Mouse (Mus musculus): ENCODE measurements at regions not wholly inside any gene's neighbourhood (a gene's known extent, or its start where the extent isn't known, plus 50 kb on each side); places are given as distances from the start of the nearest gene placed in this dataset.

DNA sequence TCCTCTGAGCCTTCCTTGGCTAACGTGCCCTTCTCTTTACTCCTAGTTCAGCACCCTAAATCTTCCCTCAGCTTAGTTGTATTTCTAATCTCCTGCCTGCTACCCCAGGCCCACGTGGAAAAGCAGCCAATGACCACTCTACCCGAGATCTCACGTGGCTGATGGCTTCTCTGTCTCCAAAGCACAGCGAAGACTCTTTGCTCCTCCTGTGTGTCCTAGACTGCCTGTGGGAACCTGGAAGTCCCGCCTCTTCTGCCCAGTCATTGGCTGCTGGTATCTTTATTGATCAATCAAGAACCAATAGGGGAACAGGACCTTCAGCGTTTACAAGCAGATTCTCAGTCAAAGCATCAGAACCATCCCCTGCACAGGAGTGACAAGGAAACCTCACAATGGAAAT, 54.8 kb downstream of the Gm19935 start:
- no peak overlapping the region for H3K27ac ChIP-seq (ENCODE audit: low read depth)
- H3K4me3 ChIP-seq (ENCODE audit: low read depth, low read length): no peak overlapping the region
- no peaks in the 10 kb centered on the region for H3K4me1 ChIP-seq (ENCODE audit: insufficient read depth)
- H3K9ac ChIP-seq: no peak overlapping the region
- 70% methylated on average over 7 of the region's 7 CpGs for WGBS
- no peaks in the 10 kb centered on the region for H3K36me3 ChIP-seq (ENCODE audit: insufficient read depth)
- DNase-seq (no peak), ATAC-seq (ENCODE audit: insufficient read depth) (no peak)
- H3K27me3 ChIP-seq (ENCODE audit: insufficient read depth, low read length): no peaks in the 10 kb centered on the region
- no peaks in the 10 kb centered on the region for H3K9me3 ChIP-seq (ENCODE audit: low read depth, low read length)
- no peak overlapping the region for H3K4me2 ChIP-seq
- no peak for TF ChIP-seq CTCF (IDR thresholded peaks at IDR 0.05; ENCODE audit: low read depth)

DNA sequence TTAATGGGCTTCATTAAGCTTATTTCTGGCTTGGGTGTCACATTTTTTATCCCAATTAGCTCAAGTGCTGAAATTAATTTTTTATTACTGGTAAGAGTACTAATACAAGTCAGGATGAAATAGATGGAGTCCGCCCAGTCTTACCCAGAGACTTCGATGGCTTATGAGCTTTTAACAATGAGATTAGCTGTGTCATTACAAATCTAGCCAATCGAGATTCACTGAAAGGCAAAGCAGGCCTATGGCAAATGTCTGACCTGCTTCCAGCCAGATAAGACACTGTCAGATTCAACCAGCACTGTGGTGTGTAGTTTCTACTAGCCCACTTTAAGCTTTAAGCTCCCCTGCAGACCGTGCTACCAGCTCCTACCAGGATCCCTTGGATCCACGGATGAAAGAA, 55.2 kb downstream of the Gm19935 start:
- Histone ChIP-seq H3K27ac (ENCODE audit: low read depth) (no peak overlapping the region), H3K4me2 (no peak overlapping the region), H3K9me3 (ENCODE audit: low read depth, low read length) (no peaks in the 10 kb centered on the region), H3K4me3 (ENCODE audit: low read depth, low read length) (no peak overlapping the region), H3K27me3 (ENCODE audit: insufficient read depth, low read length) (no peaks in the 10 kb centered on the region), H3K9ac (no peak overlapping the region), H3K36me3 (ENCODE audit: insufficient read depth) (no peaks in the 10 kb centered on the region), H3K4me1 (ENCODE audit: insufficient read depth) (no peaks in the 10 kb centered on the region)
- no peak for DNase-seq
- no peak for TF ChIP-seq CTCF (IDR thresholded peaks at IDR 0.05; ENCODE audit: low read depth)
- ATAC-seq (ENCODE audit: insufficient read depth): no peak
- 89% methylated on average over 5 of the region's 5 CpGs for WGBS

GRCm38 (mm10) chr8:90761446-90761845, 55.7 kb downstream of the Gm19935 start:
- no peak overlapping the region for H3K27ac ChIP-seq (ENCODE audit: low read depth)
- H3K4me2 ChIP-seq: no peak overlapping the region
- no peaks in the 10 kb centered on the region for H3K36me3 ChIP-seq (ENCODE audit: insufficient read depth)
- no peak for DNase-seq
- H3K4me3 ChIP-seq (ENCODE audit: low read depth, low read length): no peak overlapping the region
- H3K9me3 ChIP-seq (ENCODE audit: low read depth, low read length): no peaks in the 10 kb centered on the region
- ATAC-seq (ENCODE audit: insufficient read depth): no peak
- no peaks in the 10 kb centered on the region for H3K27me3 ChIP-seq (ENCODE audit: insufficient read depth, low read length)
- no peak for TF ChIP-seq CTCF (IDR thresholded peaks at IDR 0.05; ENCODE audit: low read depth)
- WGBS: 85% methylated on average over 4 of the region's 4 CpGs
- no peak overlapping the region for H3K9ac ChIP-seq
- no peaks in the 10 kb centered on the region for H3K4me1 ChIP-seq (ENCODE audit: insufficient read depth)

- Histone ChIP-seq H3K27me3 (ENCODE audit: insufficient read depth, low read length) (no peaks in the 10 kb centered on the region), H3K9ac (no peak overlapping the region), H3K4me2 (no peak overlapping the region), H3K9me3 (ENCODE audit: low read depth, low read length) (no peaks in the 10 kb centered on the region), H3K36me3 (ENCODE audit: insufficient read depth) (no peaks in the 10 kb centered on the region), H3K27ac (ENCODE audit: low read depth) (no peak overlapping the region), H3K4me3 (ENCODE audit: low read depth, low read length) (no peak overlapping the region), H3K4me1 (ENCODE audit: insufficient read depth) (no peaks in the 10 kb centered on the region)
- TF ChIP-seq CTCF (IDR thresholded peaks at IDR 0.05; ENCODE audit: low read depth): no peak
- DNase-seq (no peak), ATAC-seq (ENCODE audit: insufficient read depth) (no peak)
- 77% methylated on average over 9 of the region's 9 CpGs for WGBS
Observed at GRCm38 (mm10) chr8:90759531-90759930, 57.7 kb downstream of the Gm19935 start.

DNA sequence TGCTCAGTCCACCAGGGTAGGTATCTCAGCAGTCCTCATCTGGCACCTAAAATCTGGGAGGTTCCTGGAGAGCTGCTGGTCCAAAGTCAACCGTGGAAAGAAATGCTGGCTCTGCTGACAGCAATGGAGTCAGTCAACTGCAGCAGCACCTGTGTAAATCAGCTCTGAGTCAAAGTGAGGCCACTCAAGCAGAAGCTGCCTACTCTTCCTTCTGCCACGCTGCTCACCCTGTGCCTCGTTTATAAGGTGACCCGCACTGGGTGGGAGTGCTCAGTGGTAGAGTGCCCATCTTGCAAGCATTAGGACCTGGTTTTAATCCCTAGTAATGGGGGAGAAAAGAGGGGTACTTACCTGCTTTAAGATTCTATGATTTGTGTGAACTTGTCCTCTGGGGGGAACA, 62.2 kb downstream of the Gm19935 start:
- Histone ChIP-seq H3K4me2 (no peak overlapping the region), H3K4me1 (ENCODE audit: insufficient read depth) (no peaks in the 10 kb centered on the region), H3K4me3 (ENCODE audit: low read depth, low read length) (no peak overlapping the region), H3K27ac (ENCODE audit: low read depth) (no peak overlapping the region), H3K27me3 (ENCODE audit: insufficient read depth, low read length) (no peaks in the 10 kb centered on the region), H3K36me3 (ENCODE audit: insufficient read depth) (no peaks in the 10 kb centered on the region), H3K9ac (no peak overlapping the region), H3K9me3 (ENCODE audit: low read depth, low read length) (no peaks in the 10 kb centered on the region; the same call in 1 of the 2 replicates)
- DNase-seq: no peak
- no peak for TF ChIP-seq CTCF (IDR thresholded peaks at IDR 0.05; ENCODE audit: low read depth)
- no peak for ATAC-seq (ENCODE audit: insufficient read depth)
- WGBS: 82% methylated on average over 4 of the region's 4 CpGs

DNA sequence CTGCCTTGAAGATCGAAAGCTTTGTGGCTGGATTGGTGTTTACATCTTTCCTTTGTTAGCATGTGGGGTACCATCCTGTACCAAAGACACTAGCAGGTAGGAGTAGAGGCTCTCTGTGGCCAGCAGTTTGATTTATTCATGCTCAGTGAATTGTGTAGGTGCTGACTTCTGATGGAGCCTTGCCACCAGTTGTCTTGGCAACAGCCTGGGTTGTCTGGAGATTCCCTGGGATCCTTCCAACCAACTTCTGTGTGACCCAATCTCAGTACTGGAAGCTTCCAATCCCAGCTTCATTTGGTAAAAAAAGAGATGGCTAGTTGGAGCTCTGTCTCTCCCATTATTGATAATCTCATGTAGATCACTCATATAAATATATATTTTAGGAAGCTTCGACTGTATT, 73.6 kb downstream of the Gm19935 start:
- Histone ChIP-seq H3K4me2 (no peak overlapping the region), H3K4me3 (ENCODE audit: low read depth, low read length) (no peak overlapping the region), H3K27me3 (ENCODE audit: insufficient read depth, low read length) (no peaks in the 10 kb centered on the region), H3K9me3 (ENCODE audit: low read depth, low read length) (no peaks in the 10 kb centered on the region), H3K4me1 (ENCODE audit: insufficient read depth) (no peaks in the 10 kb centered on the region), H3K9ac (no peak overlapping the region), H3K36me3 (ENCODE audit: insufficient read depth) (no peaks in the 10 kb centered on the region), H3K27ac (ENCODE audit: low read depth) (no peak overlapping the region)
- DNase-seq: no peak
- TF ChIP-seq CTCF (IDR thresholded peaks at IDR 0.05; ENCODE audit: low read depth): no peak
- ATAC-seq (ENCODE audit: insufficient read depth): no peak
- 84% methylated on average over 2 of the region's 2 CpGs for WGBS

DNA sequence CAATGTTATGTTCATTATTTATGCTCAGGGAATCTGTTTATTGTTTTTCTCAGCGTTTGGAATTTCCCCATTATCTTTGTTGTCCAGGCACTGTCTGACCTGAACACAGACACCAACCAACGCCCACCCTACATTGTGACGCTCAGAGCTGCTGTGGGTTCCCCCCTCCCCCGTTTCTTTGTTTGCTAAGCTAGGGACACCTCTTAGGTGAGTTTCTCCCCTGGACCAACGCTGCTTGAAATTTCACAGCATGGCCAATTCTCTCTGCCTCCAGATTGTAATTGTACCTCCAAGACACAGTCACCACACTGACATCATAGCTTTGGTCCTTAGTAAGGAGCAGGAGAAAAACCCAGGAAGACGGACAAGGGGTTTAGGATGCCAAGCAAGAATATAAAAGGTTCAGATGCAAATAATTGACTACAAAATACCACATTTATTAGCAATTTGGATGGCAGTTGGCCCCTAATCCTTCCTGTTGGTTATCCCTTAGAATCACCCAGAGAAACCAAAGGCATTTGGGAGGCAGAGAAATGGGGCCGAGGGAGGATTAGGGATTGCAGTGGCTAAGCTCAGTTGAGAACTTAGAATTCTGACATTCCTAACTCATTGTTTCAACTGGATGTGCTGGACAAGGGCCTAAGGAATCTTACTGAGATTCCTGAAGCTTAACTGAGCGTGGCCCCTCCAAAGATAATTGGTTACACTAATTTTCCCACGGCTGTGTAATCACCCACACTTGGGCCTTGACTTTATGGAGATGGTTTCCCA, 76.0 kb downstream of the Gm19935 start:
- Histone ChIP-seq H3K27me3 (ENCODE audit: insufficient read depth, low read length) (no peaks in the 10 kb centered on the region), H3K9ac (no peak overlapping the region), H3K4me3 (ENCODE audit: low read depth, low read length) (no peak overlapping the region), H3K9me3 (ENCODE audit: low read depth, low read length) (no peaks in the 10 kb centered on the region), H3K36me3 (ENCODE audit: insufficient read depth) (no peaks in the 10 kb centered on the region), H3K4me2 (no peak overlapping the region), H3K27ac (ENCODE audit: low read depth) (no peak overlapping the region), H3K4me1 (ENCODE audit: insufficient read depth) (no peaks in the 10 kb centered on the region)
- ATAC-seq (ENCODE audit: insufficient read depth) (no peak), DNase-seq (no peak)
- WGBS: 43% methylated on average over 9 of the region's 9 CpGs
- no peak for TF ChIP-seq CTCF (IDR thresholded peaks at IDR 0.05; ENCODE audit: low read depth)

Measured in lung, embryonic 14.5 days (tissue).